Mouse (Mus musculus): ENCODE data around the gene Gfra1. TPM values are rescaled to one million over a fixed set of nuclear protein-coding genes. Genes with fewer than 3 reads are reported as not detected.
A peak's percentile ranks its signal among the peaks of the same experiment; 100 is the strongest.

Gene Gfra1
- polyA plus RNA-seq, 1 experiment from 2014 or later = 17.3 TPM

- H3K9ac ChIP-seq (replicated peaks; ENCODE audit: low read depth, low read length) = no peak overlapping the region
- H3K36me3 ChIP-seq (ENCODE audit: control insufficient read depth, insufficient read depth) = no peaks in the 10 kb centered on the region
- no peaks in the 10 kb centered on the region for H3K4me1 ChIP-seq (replicated peaks; ENCODE audit: control insufficient read depth, insufficient read depth, low read length)
- no peaks in the 10 kb centered on the region for H3K27me3 ChIP-seq (replicated peaks; ENCODE audit: control insufficient read depth, insufficient read depth, low read length)
- ATAC-seq = no peak
- H3K27ac ChIP-seq (ENCODE audit: low read length) = no peak overlapping the region
- WGBS = 83% methylated on average over 7 of the region's 7 CpGs
- 0 out of 2 replicates have a peak, but pooled peaks cover 2% of the 10 kb centered on the region for H3K9me3 ChIP-seq (ENCODE audit: control insufficient read depth, low read length)
- H3K4me3 ChIP-seq (replicated peaks; ENCODE audit: low read length) = no peak overlapping the region
- H3K4me2 ChIP-seq (ENCODE audit: low read length) = no peak overlapping the region
These were observed 154.6 kb downstream of the Gfra1 start for GRCm38 (mm10) chr19:58301105-58301504.

GRCm38 (mm10) chr19:58297926-58298325, 157.8 kb downstream of the Gfra1 start:
- no peak overlapping the region for H3K4me2 ChIP-seq (ENCODE audit: low read length)
- WGBS = 91% methylated on average over 2 of the region's 2 CpGs
- H3K9me3 ChIP-seq (ENCODE audit: control insufficient read depth, low read length) = 0 out of 2 replicates have a peak, but pooled peaks cover 2% of the 10 kb centered on the region
- no peak for ATAC-seq
- no peak overlapping the region for H3K9ac ChIP-seq (replicated peaks; ENCODE audit: low read depth, low read length)
- no peak overlapping the region for H3K27ac ChIP-seq (ENCODE audit: low read length)
- H3K4me3 ChIP-seq (replicated peaks; ENCODE audit: low read length) = no peak overlapping the region
- no peaks in the 10 kb centered on the region for H3K36me3 ChIP-seq (ENCODE audit: control insufficient read depth, insufficient read depth)
- no peaks in the 10 kb centered on the region for H3K4me1 ChIP-seq (replicated peaks; ENCODE audit: control insufficient read depth, insufficient read depth, low read length)
- no peaks in the 10 kb centered on the region for H3K27me3 ChIP-seq (replicated peaks; ENCODE audit: control insufficient read depth, insufficient read depth, low read length)

- Histone ChIP-seq H3K27me3 (replicated peaks; ENCODE audit: control insufficient read depth, insufficient read depth, low read length) (no peaks in the 10 kb centered on the region), H3K9ac (replicated peaks; ENCODE audit: low read depth, low read length) (no peak overlapping the region), H3K9me3 (ENCODE audit: control insufficient read depth, low read length) (no peaks in the 10 kb centered on the region), H3K36me3 (ENCODE audit: control insufficient read depth, insufficient read depth) (no peaks in the 10 kb centered on the region), H3K4me2 (ENCODE audit: low read length) (no peak overlapping the region), H3K4me3 (replicated peaks; ENCODE audit: low read length) (no peak overlapping the region), H3K4me1 (replicated peaks; ENCODE audit: control insufficient read depth, insufficient read depth, low read length) (no peaks in the 10 kb centered on the region), H3K27ac (ENCODE audit: low read length) (no peak overlapping the region)
- 75% methylated on average over 7 of the region's 7 CpGs for WGBS
- ATAC-seq = no peak
These were observed 158.9 kb downstream of the Gfra1 start for GRCm38 (mm10) chr19:58296842-58297190.

GRCm38 (mm10) chr19:58295986-58296841, 159.5 kb downstream of the Gfra1 start:
- no peaks in the 10 kb centered on the region for H3K36me3 ChIP-seq (ENCODE audit: control insufficient read depth, insufficient read depth)
- ATAC-seq = no peak
- H3K9me3 ChIP-seq (ENCODE audit: control insufficient read depth, low read length) = no peaks in the 10 kb centered on the region
- H3K4me1 ChIP-seq (replicated peaks; ENCODE audit: control insufficient read depth, insufficient read depth, low read length) = no peaks in the 10 kb centered on the region
- H3K9ac ChIP-seq (replicated peaks; ENCODE audit: low read depth, low read length) = no peak overlapping the region
- no peak overlapping the region for H3K4me2 ChIP-seq (ENCODE audit: low read length)
- H3K27me3 ChIP-seq (replicated peaks; ENCODE audit: control insufficient read depth, insufficient read depth, low read length) = no peaks in the 10 kb centered on the region
- 74% methylated on average over 14 of the region's 14 CpGs for WGBS
- no peak overlapping the region for H3K27ac ChIP-seq (ENCODE audit: low read length)
- no peak overlapping the region for H3K4me3 ChIP-seq (replicated peaks; ENCODE audit: low read length)

GRCm38 (mm10) chr19:58288145-58288544, 167.6 kb downstream of the Gfra1 start:
- Histone ChIP-seq H3K4me3 (replicated peaks; ENCODE audit: low read length) (no peak overlapping the region), H3K27ac (ENCODE audit: low read length) (no peak overlapping the region), H3K36me3 (ENCODE audit: control insufficient read depth, insufficient read depth) (no peaks in the 10 kb centered on the region), H3K27me3 (replicated peaks; ENCODE audit: control insufficient read depth, insufficient read depth, low read length) (no peaks in the 10 kb centered on the region), H3K9ac (replicated peaks; ENCODE audit: low read depth, low read length) (no peak overlapping the region), H3K9me3 (ENCODE audit: control insufficient read depth, low read length) (no peaks in the 10 kb centered on the region), H3K4me2 (ENCODE audit: low read length) (no peak overlapping the region), H3K4me1 (replicated peaks; ENCODE audit: control insufficient read depth, insufficient read depth, low read length) (no peaks in the 10 kb centered on the region)
- WGBS = 76% methylated on average over 6 of the region's 6 CpGs
- ATAC-seq = no peak

GRCm38 (mm10) chr19:58275281-58275680, 180.4 kb downstream of the Gfra1 start:
- ATAC-seq = no peak

GRCm38 (mm10) chr19:58271815-58272214, 183.9 kb downstream of the Gfra1 start:
- H3K4me3 ChIP-seq (replicated peaks; ENCODE audit: low read length) = no peak overlapping the region
- 53% methylated on average over 8 of the region's 8 CpGs for WGBS
- no peak overlapping the region for H3K27ac ChIP-seq (ENCODE audit: low read length)
- peaks cover 5% of the 10 kb centered on the region for H3K4me1 ChIP-seq (replicated peaks; ENCODE audit: control insufficient read depth, insufficient read depth, low read length)
- no peak overlapping the region for H3K4me2 ChIP-seq (ENCODE audit: low read length)
- H3K27me3 ChIP-seq (replicated peaks; ENCODE audit: control insufficient read depth, insufficient read depth, low read length) = no peaks in the 10 kb centered on the region
- H3K36me3 ChIP-seq (ENCODE audit: control insufficient read depth, insufficient read depth) = no peaks in the 10 kb centered on the region
- no peak overlapping the region for H3K9ac ChIP-seq (replicated peaks; ENCODE audit: low read depth, low read length)
- no peaks in the 10 kb centered on the region for H3K9me3 ChIP-seq (ENCODE audit: control insufficient read depth, low read length)
- peak; percentile 71 for ATAC-seq

More at GRCm38 (mm10) chr19:58275281-58275680, 180.4 kb downstream of the Gfra1 start:
- Histone ChIP-seq H3K4me2 (ENCODE audit: low read length) (no peak overlapping the region), H3K36me3 (ENCODE audit: control insufficient read depth, insufficient read depth) (no peaks in the 10 kb centered on the region), H3K9ac (replicated peaks; ENCODE audit: low read depth, low read length) (no peak overlapping the region), H3K27ac (ENCODE audit: low read length) (no peak overlapping the region), H3K4me1 (replicated peaks; ENCODE audit: control insufficient read depth, insufficient read depth, low read length) (peaks cover 3% of the 10 kb centered on the region; the same call in 1 of the 2 replicates), H3K27me3 (replicated peaks; ENCODE audit: control insufficient read depth, insufficient read depth, low read length) (no peaks in the 10 kb centered on the region; the same call in 1 of the 2 replicates), H3K4me3 (replicated peaks; ENCODE audit: low read length) (no peak overlapping the region), H3K9me3 (ENCODE audit: control insufficient read depth, low read length) (no peaks in the 10 kb centered on the region)
- 71% methylated on average over 9 of the region's 9 CpGs for WGBS

- H3K9ac ChIP-seq (replicated peaks; ENCODE audit: low read depth, low read length) = no peak overlapping the region
- H3K9me3 ChIP-seq (ENCODE audit: control insufficient read depth, low read length) = no peaks in the 10 kb centered on the region
- ATAC-seq = no peak
- peaks cover 5% of the 10 kb centered on the region for H3K4me1 ChIP-seq (replicated peaks; ENCODE audit: control insufficient read depth, insufficient read depth, low read length)
- H3K27me3 ChIP-seq (replicated peaks; ENCODE audit: control insufficient read depth, insufficient read depth, low read length) = no peaks in the 10 kb centered on the region
- 75% methylated on average over 5 of the region's 5 CpGs for WGBS
- no peak overlapping the region for H3K4me2 ChIP-seq (ENCODE audit: low read length)
- no peak overlapping the region for H3K4me3 ChIP-seq (replicated peaks; ENCODE audit: low read length)
- H3K27ac ChIP-seq (ENCODE audit: low read length) = no peak overlapping the region
- no peaks in the 10 kb centered on the region for H3K36me3 ChIP-seq (ENCODE audit: control insufficient read depth, insufficient read depth)
These were observed 184.9 kb downstream of the Gfra1 start for GRCm38 (mm10) chr19:58270778-58271177.

- Histone ChIP-seq H3K27me3 (replicated peaks; ENCODE audit: control insufficient read depth, insufficient read depth, low read length) (no peaks in the 10 kb centered on the region), H3K4me2 (ENCODE audit: low read length) (no peak overlapping the region), H3K36me3 (ENCODE audit: control insufficient read depth, insufficient read depth) (no peaks in the 10 kb centered on the region), H3K9ac (replicated peaks; ENCODE audit: low read depth, low read length) (no peak overlapping the region), H3K4me3 (replicated peaks; ENCODE audit: low read length) (no peak overlapping the region), H3K9me3 (ENCODE audit: control insufficient read depth, low read length) (no peaks in the 10 kb centered on the region), H3K4me1 (replicated peaks; ENCODE audit: control insufficient read depth, insufficient read depth, low read length) (peaks cover 5% of the 10 kb centered on the region), H3K27ac (ENCODE audit: low read length) (no peak overlapping the region)
- 56% methylated on average over 4 of the region's 4 CpGs for WGBS
- ATAC-seq = peak; percentile 37; the same call in 1 of the 2 replicates
These were observed 187.2 kb downstream of the Gfra1 start for GRCm38 (mm10) chr19:58268476-58268875.
